Mouse (Mus musculus) macrophage (primary cell): Measurements from ENCODE around the gene Pigc. TPM values are rescaled to one million over a fixed set of nuclear protein-coding genes. Genes with fewer than 3 reads are reported as not detected.
A peak's percentile ranks its signal among the peaks of the same experiment; 100 is the strongest.

ENCODE experiments used
- H3K27ac ChIP-seq: fragments of 350-480 bp; formaldehyde crosslinking; 2 replicates; pipeline ENCODE4 v1.9.0; 2021
- H3K36me3 ChIP-seq: fragments of 350-480 bp; formaldehyde crosslinking; 2 replicates; pipeline ENCODE4 v1.9.0; 2021; ENCODE audit errors: inconsistent target
- H3K4me3 ChIP-seq: fragments of 350-480 bp; formaldehyde crosslinking; 2 replicates; pipeline ENCODE4 v1.9.0; 2021; ENCODE audit errors: inconsistent target
- H3K79me2 ChIP-seq: fragments of 350-480 bp; formaldehyde crosslinking; 2 replicates; pipeline ENCODE4 v1.9.0; 2021; ENCODE audit errors: inconsistent target
- WGBS: methylation state at CpG from one replicate; pipeline ENCODE4 v1.1.7; 2026; ENCODE audit warnings: inconsistent platforms; ENCODE audit not compliant: missing documents; 5-methylcytosine and 5-hydroxymethylcytosine counted together
- polyA plus RNA-seq: library from polyadenylated mRNA; stranded (reverse); fragments of 250-400 nt; gene quantifications from 3 replicates; pipeline ENCODE4 v1.2.4, GENCODE M21; 2018; ENCODE audit warnings: inconsistent platforms
- total RNA-seq, 78 experiments: library from RNA; depleted of rRNA; stranded (reverse); fragments of 250-400 nt; gene quantifications; 1 replicate in 9 of 78; 2 replicates in 24 of 78; 3 replicates in 43 of 78; 4 replicates in 2 of 78; pipeline ENCODE4 v1.2.4; 2018; ENCODE audit warnings: inconsistent platforms in 56 of 78

Pigc gene
- total RNA-seq (2018; cell fraction: chromatin; rRNA removed), result 10 to 100 TPM in 16 of 26 experiments, 1 to 10 TPM in 10; 2.5 to 24.6 (median 10.8) TPM
- total RNA-seq (2018; cell fraction: cytosol; rRNA removed), result 10 to 100 TPM; 13.6 to 24.8 (median 18.8) TPM
- 10 to 100 TPM in 22 of 26 experiments, 1 to 10 TPM in 4; 7.9 to 46.6 (median 26.4) TPM for total RNA-seq (2018; cell fraction: nucleus; rRNA removed)
- polyA plus RNA-seq, result 11.5 to 21.0 TPM (median 15.2 TPM) in 3 replicates

- Histone ChIP-seq H3K79me2 (peaks cover 30% of the 10 kb centered on the region), H3K27ac (peak within 1 kb of the TSS; percentile 30), H3K4me3 (peak within 1 kb of the TSS; percentile 78), H3K36me3 (no peaks in the 10 kb centered on the region)
- 6% methylated on average over 37 of the region's 38 CpGs for WGBS
Observed at GRCm38 (mm10) chr1:161968589-161969407, at the start of gene Pigc. Gene Pigc, plus strand, starts transcription at chr1:161969186.

DNA sequence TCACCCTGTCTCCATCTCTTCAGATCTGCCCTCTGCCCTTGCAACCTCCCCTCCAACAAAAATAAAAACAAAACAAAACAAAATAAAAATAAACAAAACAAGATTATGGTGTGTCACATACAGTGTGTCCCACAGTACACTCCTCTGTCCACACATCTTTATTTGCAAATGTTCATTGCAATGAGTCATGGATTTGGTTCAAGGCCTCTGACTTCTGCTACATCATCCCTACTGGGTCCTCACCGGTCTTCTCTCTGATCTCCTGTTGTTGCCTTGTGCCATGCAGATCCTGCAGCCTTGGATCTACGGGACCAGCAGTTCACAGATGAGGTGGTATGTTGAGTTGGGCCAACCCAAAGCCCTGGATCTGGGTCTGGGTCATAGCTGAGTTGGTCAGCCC is 49.4 kb upstream of the Pigc start:
- H3K79me2 ChIP-seq, result no peaks in the 10 kb centered on the region
- no peaks in the 10 kb centered on the region for H3K36me3 ChIP-seq
- 91% methylated on average over 2 of the region's 2 CpGs for WGBS
- no peak overlapping the region for H3K4me3 ChIP-seq
- no peak overlapping the region for H3K27ac ChIP-seq

DNA sequence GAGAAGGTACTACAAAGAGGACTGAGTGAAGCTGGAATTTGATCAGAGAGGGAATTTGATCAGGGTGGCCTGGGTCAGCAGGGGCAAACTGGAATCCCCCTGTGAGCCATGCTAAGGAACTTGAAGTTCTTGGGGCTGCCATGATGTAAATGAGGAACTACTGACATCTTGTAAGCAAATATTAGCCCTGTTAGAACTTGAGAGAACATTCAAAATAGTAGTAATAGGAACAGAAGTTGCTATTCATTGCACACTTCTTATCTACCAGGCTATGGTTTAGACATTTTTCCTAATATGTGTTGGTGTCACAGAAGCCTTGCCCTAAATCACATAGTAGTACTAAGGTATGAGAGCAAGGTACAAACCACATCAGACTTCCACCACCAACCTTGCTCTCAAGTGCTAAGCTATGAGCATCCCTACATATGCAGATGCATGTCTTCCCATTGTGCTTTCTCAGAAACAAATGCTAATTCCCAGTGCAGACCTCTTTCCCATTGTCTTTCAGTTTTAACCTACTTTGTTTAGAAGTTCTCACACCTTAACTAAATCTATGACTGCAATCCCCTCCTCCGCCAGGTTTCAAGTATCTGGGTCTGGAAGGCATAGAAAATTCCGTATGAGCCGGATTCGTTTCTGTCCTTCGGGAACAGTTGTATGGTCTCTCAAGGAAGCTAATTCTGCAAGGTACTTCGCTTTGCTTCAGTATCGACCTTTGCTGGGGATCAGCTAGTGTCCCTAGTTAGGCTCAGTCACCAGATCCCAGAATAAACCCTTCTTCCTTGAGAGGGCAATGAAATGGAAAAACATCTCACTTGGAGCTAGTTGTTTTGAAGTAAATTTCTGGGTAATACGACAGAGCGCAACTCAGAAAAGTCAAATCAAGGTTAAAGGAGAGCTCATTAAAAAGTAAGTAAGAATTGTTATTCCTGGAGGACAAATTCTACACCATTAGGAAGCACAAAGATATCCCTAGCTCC is 48.2 kb upstream of the Pigc start:
- no peaks in the 10 kb centered on the region for H3K79me2 ChIP-seq
- no peak overlapping the region for H3K4me3 ChIP-seq
- H3K36me3 ChIP-seq, result no peaks in the 10 kb centered on the region
- 95% methylated on average over 9 of the region's 9 CpGs for WGBS
- no peak overlapping the region for H3K27ac ChIP-seq

GRCm38 (mm10) chr1:161921928-161922327 is 47.1 kb upstream of the Pigc start:
- Histone ChIP-seq H3K4me3 (no peak overlapping the region), H3K27ac (no peak overlapping the region), H3K79me2 (no peaks in the 10 kb centered on the region), H3K36me3 (no peaks in the 10 kb centered on the region)
- 80% methylated on average over 6 of the region's 6 CpGs for WGBS

- 98% methylated on average over 3 of the region's 3 CpGs for WGBS
- H3K79me2 ChIP-seq, result no peaks in the 10 kb centered on the region
- no peak overlapping the region for H3K4me3 ChIP-seq
- H3K36me3 ChIP-seq, result no peaks in the 10 kb centered on the region
- H3K27ac ChIP-seq, result no peak overlapping the region
Observed at GRCm38 (mm10) chr1:161924321-161924720, 44.7 kb upstream of the Pigc start.

GRCm38 (mm10) chr1:161925281-161925805 is 43.6 kb upstream of the Pigc start:
- 94% methylated on average over 13 of the region's 13 CpGs for WGBS
- H3K4me3 ChIP-seq, result no peak overlapping the region
- H3K36me3 ChIP-seq, result no peaks in the 10 kb centered on the region

DNA sequence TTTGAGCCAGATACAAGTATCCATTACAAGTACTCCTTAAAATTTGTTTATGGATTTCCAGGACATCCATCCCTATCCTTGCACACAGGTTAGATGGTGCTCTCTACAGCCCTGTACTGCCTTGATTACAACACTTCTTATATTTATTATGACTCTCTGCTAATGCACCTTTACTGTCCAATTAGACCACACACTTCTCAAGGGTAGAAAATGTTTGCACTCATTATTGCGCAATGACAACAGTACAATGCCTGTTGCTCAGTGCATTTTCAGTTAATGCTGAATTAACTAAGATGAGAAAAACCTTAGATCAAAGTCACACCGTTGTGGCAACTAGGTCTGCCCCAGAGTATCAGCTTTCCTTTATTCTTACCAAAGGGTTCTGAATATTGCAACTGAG is 41.0 kb upstream of the Pigc start:
- Histone ChIP-seq H3K27ac (no peak overlapping the region), H3K36me3 (no peaks in the 10 kb centered on the region), H3K4me3 (no peak overlapping the region), H3K79me2 (no peaks in the 10 kb centered on the region)
- 83% methylated on average over 2 of the region's 2 CpGs for WGBS

More at GRCm38 (mm10) chr1:161925281-161925805, 43.6 kb upstream of the Pigc start:
- H3K27ac ChIP-seq, result no peak overlapping the region
- no peaks in the 10 kb centered on the region for H3K79me2 ChIP-seq

DNA sequence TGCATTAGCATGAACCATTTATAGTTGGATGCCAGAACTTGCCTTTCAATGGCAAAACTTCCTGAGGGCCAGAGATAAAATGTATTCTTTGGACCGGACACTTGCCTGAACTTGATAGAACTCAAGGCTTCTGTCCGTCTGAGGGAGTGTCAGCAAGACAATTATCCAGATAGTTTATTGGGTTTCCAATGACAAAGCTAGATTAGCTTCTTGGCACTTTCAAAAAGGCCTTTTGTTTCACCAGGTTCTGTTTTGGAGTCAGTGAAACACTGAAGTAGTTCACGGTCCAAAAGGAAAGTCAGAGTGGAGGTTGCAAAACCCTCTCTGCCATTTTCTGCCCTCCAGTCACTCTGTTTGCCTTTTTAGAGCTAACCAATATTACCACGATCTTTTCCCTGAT is 37.7 kb upstream of the Pigc start:
- Histone ChIP-seq H3K27ac (no peak overlapping the region), H3K4me3 (no peak overlapping the region), H3K36me3 (no peaks in the 10 kb centered on the region), H3K79me2 (no peaks in the 10 kb centered on the region)
- WGBS, result 84% methylated on average over 4 of the region's 4 CpGs

DNA sequence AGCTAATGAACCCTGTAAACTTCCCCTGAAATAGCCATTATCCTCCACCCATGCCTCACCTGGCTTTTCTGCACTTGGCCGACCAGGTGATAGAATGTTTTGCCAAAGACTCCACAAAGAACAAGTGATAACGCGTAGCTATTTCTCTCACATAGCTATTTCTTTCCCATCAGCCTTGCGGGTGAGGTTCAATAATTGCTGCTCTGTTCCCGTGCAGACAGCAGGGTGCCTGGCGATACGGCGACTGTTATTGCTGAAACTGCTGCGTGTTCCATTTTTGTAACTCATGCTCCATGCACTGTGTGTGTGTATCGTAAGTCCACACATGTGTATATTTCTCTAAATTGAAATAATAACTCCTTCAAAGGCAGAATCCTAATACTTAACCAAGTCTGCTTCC is 37.2 kb upstream of the Pigc start:
- H3K79me2 ChIP-seq, result no peaks in the 10 kb centered on the region
- H3K36me3 ChIP-seq, result no peaks in the 10 kb centered on the region
- no peak overlapping the region for H3K4me3 ChIP-seq
- no peak overlapping the region for H3K27ac ChIP-seq
- WGBS, result 98% methylated on average over 10 of the region's 10 CpGs

GRCm38 (mm10) chr1:161932286-161932685 is 36.7 kb upstream of the Pigc start:
- 100% methylated on average over 4 of the region's 4 CpGs for WGBS
- H3K36me3 ChIP-seq, result no peaks in the 10 kb centered on the region
- H3K27ac ChIP-seq, result no peak overlapping the region
- no peaks in the 10 kb centered on the region for H3K79me2 ChIP-seq
- H3K4me3 ChIP-seq, result no peak overlapping the region

DNA sequence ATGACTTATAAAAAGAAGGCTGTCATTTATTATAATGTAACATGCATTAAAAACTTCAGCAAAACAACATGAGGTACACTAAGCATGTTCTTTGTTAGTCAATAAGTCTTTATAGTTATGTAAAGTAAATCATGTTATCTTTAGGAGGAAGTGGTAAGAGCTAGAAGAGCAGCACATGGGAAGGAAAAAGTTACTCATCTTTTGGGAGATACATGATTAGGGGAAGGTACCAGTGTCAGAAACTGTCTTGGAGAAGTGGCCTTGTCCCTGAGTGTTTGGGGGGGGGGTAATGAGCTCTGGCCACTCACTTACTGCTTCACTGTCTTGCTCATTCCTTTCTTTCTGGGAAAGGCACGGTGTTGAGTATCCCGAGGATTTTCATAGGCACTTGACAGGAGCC is 26.9 kb upstream of the Pigc start:
- Histone ChIP-seq H3K36me3 (no peaks in the 10 kb centered on the region), H3K4me3 (no peak overlapping the region), H3K79me2 (no peaks in the 10 kb centered on the region), H3K27ac (no peak overlapping the region)
- WGBS, result 95% methylated on average over 2 of the region's 2 CpGs

DNA sequence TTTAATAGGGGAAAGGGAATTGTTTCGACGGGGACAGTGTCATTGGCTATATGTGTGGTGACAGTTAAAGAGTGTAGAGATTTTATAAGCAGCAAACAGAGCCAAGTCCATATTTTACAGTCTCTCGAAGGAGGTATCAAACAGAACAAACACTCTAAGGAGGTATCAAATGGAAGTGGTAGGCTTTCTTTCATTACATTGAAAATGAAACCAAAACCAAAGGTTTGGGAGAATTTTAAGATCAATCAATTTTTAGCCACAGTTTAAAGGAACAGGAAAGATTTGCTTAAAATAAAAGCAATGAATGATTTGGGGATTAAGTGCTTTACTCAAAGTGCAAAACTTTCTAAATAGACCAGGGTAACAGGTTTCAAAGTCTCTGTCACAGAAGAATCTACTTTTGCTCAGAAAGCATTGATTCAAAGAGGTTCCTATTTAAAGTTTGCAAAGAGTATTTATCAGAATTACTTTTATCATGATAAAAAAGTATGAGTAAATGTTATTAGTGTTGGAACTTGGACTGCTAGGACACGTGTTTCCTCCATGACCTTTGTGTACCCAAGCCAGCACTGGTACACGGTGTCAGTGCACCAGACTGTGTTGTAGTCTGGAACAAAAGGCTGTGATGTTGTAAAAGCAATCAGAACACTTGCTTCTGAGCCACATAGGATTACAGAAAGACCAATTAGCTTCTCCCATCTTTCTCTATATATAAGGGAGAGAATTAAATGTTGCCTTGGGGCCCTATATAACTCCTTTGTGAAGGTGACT is 17.8 kb upstream of the Pigc start:
- no peak overlapping the region for H3K27ac ChIP-seq
- no peak overlapping the region for H3K4me3 ChIP-seq
- 74% methylated on average over 5 of the region's 5 CpGs for WGBS
- H3K36me3 ChIP-seq, result no peaks in the 10 kb centered on the region
- H3K79me2 ChIP-seq, result no peaks in the 10 kb centered on the region

DNA sequence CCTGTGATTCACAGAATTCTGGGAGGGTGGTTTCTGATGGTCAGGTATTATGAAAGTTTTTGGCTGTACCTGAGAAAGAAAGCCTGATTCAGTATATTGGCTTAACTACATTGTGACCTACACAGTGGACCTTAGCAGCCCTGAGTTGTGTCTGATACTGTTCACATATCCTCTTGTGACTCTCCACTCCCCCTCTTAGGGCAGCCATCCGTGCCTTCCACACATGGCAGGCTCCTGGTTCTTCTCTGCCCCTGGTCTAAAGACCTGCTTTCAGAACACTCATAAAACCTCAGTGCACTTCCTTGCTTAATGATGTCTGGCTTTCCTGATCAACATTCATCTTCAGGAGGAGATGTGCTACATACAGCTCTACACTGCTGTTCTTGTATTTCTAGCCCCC is 16.4 kb upstream of the Pigc start:
- H3K79me2 ChIP-seq, result no peaks in the 10 kb centered on the region
- 86% methylated on average over 1 of the region's 1 CpGs for WGBS
- H3K4me3 ChIP-seq, result no peak overlapping the region
- H3K27ac ChIP-seq, result no peak overlapping the region
- H3K36me3 ChIP-seq, result no peaks in the 10 kb centered on the region

DNA sequence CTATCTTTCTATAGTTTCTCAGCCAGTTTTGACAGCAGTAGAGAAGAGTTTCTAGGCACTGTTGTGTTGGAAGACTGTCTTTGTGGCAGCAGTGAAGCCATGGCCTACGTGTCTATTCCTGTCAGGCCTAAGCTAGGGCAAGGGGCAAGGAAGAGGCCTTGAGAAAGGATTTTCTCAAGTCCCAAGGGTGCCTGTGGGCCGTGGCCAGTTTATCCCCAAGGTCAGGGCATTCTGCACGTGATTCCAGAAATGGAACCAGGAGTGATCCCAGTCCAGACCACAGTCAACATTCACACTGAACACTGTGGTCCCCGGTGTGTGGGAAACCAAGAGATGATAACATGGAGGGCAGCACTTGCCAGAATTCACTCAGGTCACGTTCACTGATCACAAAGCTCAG is 13.1 kb upstream of the Pigc start:
- Histone ChIP-seq H3K36me3 (no peaks in the 10 kb centered on the region), H3K27ac (no peak overlapping the region), H3K4me3 (no peak overlapping the region), H3K79me2 (no peaks in the 10 kb centered on the region)
- 89% methylated on average over 5 of the region's 5 CpGs for WGBS
